Mouse (Mus musculus): Measurements from ENCODE around the gene B3galt4. TPM values are rescaled to one million over a fixed set of nuclear protein-coding genes. Genes with fewer than 3 reads are reported as not detected.
A peak's percentile ranks its signal among the peaks of the same experiment; 100 is the strongest.
"Not testable (repeated sequence)": the region's sequence is repeated elsewhere in the genome, so short reads cannot be mapped to it uniquely, and the experiment has no call there.

The B3galt4 gene
- 11.4 and 12.6 TPM in 2 replicates for polyA plus RNA-seq (2012; rRNA removed)

DNA sequence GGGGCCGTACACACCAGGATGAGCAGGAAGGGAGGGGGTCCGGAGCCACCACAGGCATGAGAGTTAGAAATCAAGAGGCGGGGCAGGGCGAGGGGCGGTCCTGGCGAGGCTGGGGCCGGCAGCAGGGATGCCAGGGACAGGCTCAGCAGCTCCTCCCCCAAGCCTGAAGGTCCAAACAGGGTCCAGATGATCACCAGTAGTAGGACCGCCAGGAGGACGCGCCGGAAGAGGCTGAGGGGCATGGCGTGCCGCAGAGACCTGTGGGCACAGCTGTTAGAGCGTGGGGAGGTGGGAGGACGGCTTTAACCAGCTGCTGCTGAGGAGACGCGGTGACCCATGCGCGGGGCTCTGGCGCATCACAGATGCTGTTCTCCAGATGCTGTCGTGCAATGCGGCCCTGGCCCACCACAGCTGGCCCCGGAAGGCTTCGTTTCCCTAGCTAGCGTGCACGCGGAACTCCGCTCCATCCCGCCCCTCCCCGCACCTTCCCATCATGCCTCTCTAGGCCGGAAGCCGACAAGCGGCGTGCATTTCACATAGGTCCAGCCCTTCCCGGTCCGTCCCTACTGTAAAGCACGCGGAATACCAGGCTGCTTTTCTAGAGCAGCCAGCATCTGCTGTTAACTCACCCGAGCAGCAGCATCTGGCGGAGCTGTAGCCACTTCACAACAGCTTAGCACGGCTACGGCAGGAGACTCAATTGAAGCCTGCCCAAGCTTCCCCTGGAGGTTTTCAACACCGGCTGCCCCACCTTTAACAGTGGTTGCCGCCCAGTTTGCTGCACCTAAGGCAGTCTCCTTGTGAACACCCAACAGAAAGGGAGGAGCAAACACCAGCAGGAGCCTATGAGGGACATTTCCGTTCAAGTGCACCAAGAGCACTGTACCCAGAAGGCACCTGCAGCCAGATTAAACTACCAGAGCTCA, at the start of gene B3galt4:
Gene B3galt4, minus strand, starts transcription at position 468 of the 926 bp plus-strand sequence.
- Histone ChIP-seq H3K4me1 (ENCODE audit: control insufficient read depth, insufficient read depth, low read length) (peaks cover 17% of the 10 kb centered on the region), H3K4me3 (replicated peaks; ENCODE audit: extremely low read depth, low read depth, low read length) (peak within 1 kb of the TSS; percentile 88)
- peak; percentile 63 for DNase-seq
- WGBS, result 1% methylated on average over 45 of the region's 45 CpGs
- TF ChIP-seq CTCF (IDR thresholded peaks at IDR 0.05; ENCODE audit: insufficient read depth, low read length) (no peak), POLR2A (IDR thresholded peaks at IDR 0.05; ENCODE audit: borderline replicate concordance, extremely low read depth, low read depth, low read length) (peak; percentile 60; the same call in 1 of the 2 replicates)

DNA sequence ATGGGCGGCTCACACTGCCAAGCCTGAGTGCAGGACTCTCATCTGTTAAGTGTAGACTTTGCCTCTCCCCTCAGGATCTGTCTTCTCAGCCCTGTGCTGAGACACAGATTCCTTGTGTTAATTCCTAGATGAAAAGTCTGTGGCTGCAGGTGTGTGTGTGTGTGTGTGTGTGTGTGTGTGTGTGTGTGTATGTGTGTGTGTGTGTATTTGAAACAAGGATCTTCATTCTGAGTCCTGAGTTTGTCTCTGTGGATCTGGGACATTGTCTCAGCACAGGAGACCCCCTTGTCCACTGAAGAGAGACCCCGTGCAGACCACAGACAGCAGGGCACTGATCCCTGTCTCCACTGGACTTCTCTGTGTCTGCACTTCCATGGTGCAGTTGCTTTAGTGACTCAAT, 49.5 kb upstream of the B3galt4 start:
- DNase-seq; H3K4me1 ChIP-seq (ENCODE audit: control insufficient read depth, insufficient read depth, low read length); H3K4me3 ChIP-seq (replicated peaks; ENCODE audit: extremely low read depth, low read depth, low read length): not testable (repeated sequence)
- whole genome bisulfite sequencing, result 51% methylated on average over 2 of the region's 2 CpGs

DNA sequence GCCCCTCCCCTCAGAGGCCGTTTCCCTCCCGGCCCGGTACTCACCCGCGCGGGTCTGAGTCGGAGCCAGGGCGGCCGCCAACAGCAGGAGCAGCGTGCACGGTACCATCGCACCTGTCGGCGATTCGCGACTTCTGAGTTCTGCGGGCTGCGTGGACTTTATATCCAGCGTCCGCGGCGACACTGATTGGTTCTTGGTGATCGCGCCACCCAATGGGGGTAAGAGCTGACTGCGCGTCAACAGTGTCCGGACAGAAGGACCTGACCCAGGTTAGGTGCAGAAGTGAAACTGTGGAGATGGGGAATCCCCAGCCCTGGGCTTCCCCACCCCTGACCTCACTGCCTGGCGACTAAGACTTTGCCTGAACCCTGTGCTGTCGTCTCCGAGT, 48.9 kb upstream of the B3galt4 start, which contains the start of gene H2-K1:
Gene H2-K1, minus strand, starts transcription at position 198 of the 388 bp plus-strand sequence.
- H3K4me3 ChIP-seq (replicated peaks; ENCODE audit: extremely low read depth, low read depth, low read length), result peak within 1 kb of the TSS; percentile 79
- WGBS, result under 1% methylated on average over 30 of the region's 30 CpGs
- peak; percentile 94 for DNase-seq
- peaks cover 4% of the 10 kb centered on the region; the same call in 1 of the 2 replicates for H3K4me1 ChIP-seq (ENCODE audit: control insufficient read depth, insufficient read depth, low read length)
- TF ChIP-seq CTCF (IDR thresholded peaks at IDR 0.05; ENCODE audit: insufficient read depth, low read length) (no peak), POLR2A (IDR thresholded peaks at IDR 0.05; ENCODE audit: borderline replicate concordance, extremely low read depth, low read depth, low read length) (peak; percentile 100)

DNA sequence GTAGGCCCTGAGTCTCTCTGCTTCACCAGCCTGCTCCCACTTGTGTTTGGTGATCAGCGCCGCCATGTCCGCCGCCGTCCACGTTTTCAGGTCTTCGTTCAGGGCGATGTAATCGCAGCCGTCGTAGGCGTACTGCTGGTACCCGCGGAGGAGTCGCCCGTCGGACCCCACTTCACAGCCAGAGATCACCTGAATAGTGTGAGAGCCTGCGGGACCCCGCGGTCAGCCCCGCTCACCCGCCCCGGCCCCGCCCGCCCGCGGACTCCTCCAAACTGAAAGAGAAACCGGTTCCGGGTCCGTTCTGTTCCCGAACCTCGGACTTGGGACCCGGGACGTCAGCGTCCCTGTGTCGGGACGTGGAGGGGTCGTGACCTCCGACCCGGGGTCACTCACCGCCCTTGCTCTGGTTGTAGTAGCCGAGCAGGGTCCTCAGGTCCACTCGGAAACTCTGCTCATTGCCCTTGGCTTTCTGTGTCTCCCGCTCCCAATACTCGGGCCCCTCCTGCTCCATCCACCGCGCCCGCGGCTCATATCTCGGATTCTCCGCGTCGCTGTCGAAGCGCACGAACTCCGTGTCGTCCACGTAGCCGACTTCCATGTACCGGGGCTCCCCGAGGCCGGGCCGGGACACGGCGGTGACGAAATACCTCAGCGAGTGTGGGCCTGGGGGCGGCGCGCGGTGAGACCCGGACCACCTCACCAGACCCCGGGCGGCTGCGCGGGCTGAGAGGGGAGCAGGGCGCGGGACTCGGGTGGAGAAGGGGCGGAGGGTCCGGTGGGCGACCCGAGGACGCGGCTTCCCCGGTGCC, 48.3 kb upstream of the B3galt4 start:
- Histone ChIP-seq H3K4me1 (ENCODE audit: control insufficient read depth, insufficient read depth, low read length) (peaks cover 4% of the 10 kb centered on the region; the same call in 1 of the 2 replicates), H3K4me3 (replicated peaks; ENCODE audit: extremely low read depth, low read depth, low read length) (peak overlapping the region; percentile 79)
- TF ChIP-seq POLR2A (IDR thresholded peaks at IDR 0.05; ENCODE audit: borderline replicate concordance, extremely low read depth, low read depth, low read length) (no peak), CTCF (IDR thresholded peaks at IDR 0.05; ENCODE audit: insufficient read depth, low read length) (no peak)
- DNase-seq, result peak; percentile 40
- WGBS, result under 1% methylated on average over 87 of the region's 87 CpGs

DNA sequence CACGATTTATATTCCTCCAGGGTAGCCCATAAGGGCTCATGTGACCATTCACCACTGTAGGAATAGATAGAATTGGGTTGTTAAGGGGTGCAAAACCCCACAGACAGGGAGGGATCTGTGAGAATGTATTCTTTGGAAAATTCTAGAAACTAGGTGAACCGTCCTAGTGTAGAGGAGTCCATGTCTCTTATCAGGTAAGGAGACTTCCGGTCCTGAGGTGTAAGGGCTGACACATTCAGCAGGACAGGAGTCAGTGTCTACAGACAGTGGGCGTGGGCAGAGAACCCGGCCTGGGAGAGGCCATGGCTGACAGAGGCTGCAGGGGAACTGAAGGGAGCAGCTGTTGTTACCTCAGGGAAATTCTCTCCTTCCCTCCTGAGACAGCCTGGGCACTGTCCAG, 47.4 kb upstream of the B3galt4 start:
- WGBS, result 39% methylated on average over 5 of the region's 5 CpGs
- DNase-seq; H3K4me1 ChIP-seq (ENCODE audit: control insufficient read depth, insufficient read depth, low read length): not testable (repeated sequence)
- H3K4me3 ChIP-seq (replicated peaks; ENCODE audit: extremely low read depth, low read depth, low read length), result peak overlapping the region; percentile 71

DNA sequence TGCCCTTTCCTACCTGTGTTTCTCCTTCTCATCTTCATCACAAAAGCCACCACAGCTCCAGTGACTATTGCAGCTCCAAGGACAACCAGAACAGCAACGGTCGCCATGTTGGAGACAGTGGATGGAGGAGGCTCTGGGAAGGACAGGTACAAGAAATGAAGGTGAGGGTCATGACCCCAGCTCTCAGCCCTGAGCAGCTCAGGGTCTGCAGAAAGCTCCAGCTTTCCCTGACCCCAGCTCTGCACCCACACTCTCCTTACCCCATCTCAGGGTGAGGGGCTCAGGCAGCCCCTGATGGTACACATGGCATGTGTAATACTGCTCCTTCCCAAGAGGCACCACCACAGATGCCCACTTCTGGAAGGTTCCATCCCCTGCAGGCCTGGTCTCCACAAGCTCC, 45.7 kb upstream of the B3galt4 start:
- H3K4me1 ChIP-seq (ENCODE audit: control insufficient read depth, insufficient read depth, low read length); H3K4me3 ChIP-seq (replicated peaks; ENCODE audit: extremely low read depth, low read depth, low read length); DNase-seq: not testable (repeated sequence)
- 96% methylated on average over 2 of the region's 2 CpGs for WGBS

DNA sequence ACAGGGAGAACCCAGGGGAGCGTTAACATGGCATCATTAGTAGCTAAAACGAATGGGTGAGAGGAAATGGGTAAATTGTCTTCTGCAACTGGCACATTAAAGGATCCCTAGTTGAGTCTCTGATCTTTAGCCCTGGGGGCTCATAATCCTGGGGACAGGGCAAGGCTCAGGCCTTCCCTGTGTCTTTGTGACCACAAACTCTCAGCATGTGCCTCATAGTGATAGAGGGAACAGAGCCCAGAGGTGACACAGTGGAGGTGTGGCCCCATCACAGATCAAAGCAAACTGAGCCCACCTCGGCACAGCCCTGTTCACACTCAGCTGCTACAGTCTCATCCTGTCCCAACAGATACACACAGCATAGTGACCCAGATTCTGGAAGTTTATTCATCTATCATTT, 44.4 kb upstream of the B3galt4 start:
- DNase-seq, result no peak
- Histone ChIP-seq H3K4me3 (replicated peaks; ENCODE audit: extremely low read depth, low read depth, low read length) (no peak overlapping the region), H3K4me1 (ENCODE audit: control insufficient read depth, insufficient read depth, low read length) (no peaks in the 10 kb centered on the region; the same call in 1 of the 2 replicates)
- TF ChIP-seq CTCF (IDR thresholded peaks at IDR 0.05; ENCODE audit: insufficient read depth, low read length) (no peak), POLR2A (IDR thresholded peaks at IDR 0.05; ENCODE audit: borderline replicate concordance, extremely low read depth, low read depth, low read length) (0 out of 2 replicates have a peak, but pooled peaks have one; percentile 27)
- WGBS, result 57% methylated on average over 3 of the region's 3 CpGs

DNA sequence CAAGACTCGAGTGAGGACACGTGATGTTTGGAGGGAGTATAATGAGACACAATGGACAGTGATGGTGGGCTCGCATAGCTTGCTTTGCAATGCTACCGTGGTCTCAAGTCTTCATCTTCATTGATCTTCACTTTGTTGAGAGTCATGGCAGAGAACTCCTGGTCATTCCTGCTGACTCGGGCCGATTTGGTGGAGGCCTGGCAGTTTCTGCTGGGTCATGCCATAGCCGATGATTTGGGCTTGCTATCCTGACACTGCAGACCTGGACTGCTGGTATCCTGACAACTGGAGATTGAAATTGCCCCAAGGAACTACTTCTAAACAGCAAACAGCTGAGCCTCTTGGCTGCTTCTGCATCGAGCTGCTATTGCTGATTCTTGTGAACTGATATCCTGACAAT, 43.7 kb upstream of the B3galt4 start:
- 88% methylated on average over 8 of the region's 8 CpGs for WGBS
- no peak overlapping the region for H3K4me3 ChIP-seq (replicated peaks; ENCODE audit: extremely low read depth, low read depth, low read length)
- TF ChIP-seq CTCF (IDR thresholded peaks at IDR 0.05; ENCODE audit: insufficient read depth, low read length) (no peak), POLR2A (IDR thresholded peaks at IDR 0.05; ENCODE audit: borderline replicate concordance, extremely low read depth, low read depth, low read length) (no peak)
- no peak for DNase-seq
- no peaks in the 10 kb centered on the region; the same call in 1 of the 2 replicates for H3K4me1 ChIP-seq (ENCODE audit: control insufficient read depth, insufficient read depth, low read length)

DNA sequence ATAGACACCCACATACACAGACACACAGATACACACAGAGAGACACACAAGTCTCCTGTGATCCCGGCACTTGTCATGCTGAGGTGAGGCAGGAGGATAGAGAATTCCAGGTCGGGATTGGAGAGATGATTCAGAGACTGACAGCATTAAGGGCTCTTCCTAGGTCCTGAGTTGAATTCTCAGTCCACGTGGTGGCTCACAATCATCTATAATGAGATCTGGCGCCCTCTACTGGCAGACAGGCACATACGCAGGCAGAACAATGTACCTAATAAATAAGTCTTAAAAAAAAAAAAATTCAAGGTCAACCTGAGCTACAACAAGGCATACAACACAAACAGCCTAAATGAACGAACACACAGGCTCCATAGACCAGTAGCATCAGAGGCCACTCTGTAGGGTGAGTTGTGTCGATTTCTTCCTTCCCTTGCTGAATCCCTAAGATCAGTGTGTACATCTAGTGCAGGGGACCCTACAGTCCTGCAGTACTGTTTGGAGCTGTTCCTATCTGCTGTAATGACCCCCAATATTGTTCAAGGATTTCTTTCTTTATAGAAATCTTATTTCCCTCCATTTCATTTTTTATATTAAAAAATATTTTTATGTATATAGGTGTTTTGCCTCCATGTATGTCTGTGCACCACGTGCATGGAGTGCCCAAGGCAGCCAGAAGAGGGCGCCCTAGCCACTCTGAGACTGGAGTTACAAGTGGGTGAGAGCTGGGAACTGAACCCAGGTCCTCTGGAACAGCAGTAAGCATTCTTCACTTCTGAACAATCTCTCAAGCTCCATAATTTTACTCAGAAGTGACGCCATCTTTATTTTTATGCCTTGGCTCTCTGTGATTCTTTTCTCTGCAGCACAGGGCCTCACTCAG, 40.7 kb upstream of the B3galt4 start:
- H3K4me3 ChIP-seq (replicated peaks; ENCODE audit: extremely low read depth, low read depth, low read length), result no peak overlapping the region
- DNase-seq, result peak; percentile 52
- no peak for TF ChIP-seq POLR2A (IDR thresholded peaks at IDR 0.05; ENCODE audit: borderline replicate concordance, extremely low read depth, low read depth, low read length)
- peak; percentile 71 for TF ChIP-seq CTCF (IDR thresholded peaks at IDR 0.05; ENCODE audit: insufficient read depth, low read length)
- H3K4me1 ChIP-seq (ENCODE audit: control insufficient read depth, insufficient read depth, low read length), result no peaks in the 10 kb centered on the region
- WGBS, result 31% methylated on average over 10 of the region's 10 CpGs
